Mouse (Mus musculus): ENCODE results near the gene Mlip.

The Mlip gene

GRCm38 (mm10) chr9:77175870-77176269 lies 176.9 kb downstream of the Mlip start:
- no peak for DNase-seq

GRCm38 (mm10) chr9:77172044-77172443 lies 180.7 kb downstream of the Mlip start:
- no peak for DNase-seq

DNA sequence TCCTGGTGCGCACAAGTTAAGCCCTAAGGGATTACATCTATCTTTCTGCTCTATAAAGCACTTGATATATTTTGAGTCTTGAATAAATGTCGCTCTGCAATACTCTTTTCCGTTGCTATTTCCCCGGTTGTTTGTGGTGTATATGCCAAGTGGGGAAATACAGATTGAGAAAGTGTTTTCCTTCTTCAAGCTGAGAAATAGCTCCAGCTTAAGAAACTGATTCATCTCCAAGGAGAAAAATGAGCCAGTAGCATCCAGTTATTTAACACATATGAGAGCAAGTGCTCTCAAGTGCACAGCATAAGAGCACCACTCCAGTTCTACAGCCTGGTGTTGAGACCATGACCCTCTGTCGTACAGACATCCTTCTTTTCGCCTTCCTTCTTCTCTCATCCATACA lies 186.9 kb downstream of the Mlip start:
- DNase-seq: no peak

- DNase-seq: no peak
These were observed 191.0 kb downstream of the Mlip start for GRCm38 (mm10) chr9:77161764-77162163.

DNA sequence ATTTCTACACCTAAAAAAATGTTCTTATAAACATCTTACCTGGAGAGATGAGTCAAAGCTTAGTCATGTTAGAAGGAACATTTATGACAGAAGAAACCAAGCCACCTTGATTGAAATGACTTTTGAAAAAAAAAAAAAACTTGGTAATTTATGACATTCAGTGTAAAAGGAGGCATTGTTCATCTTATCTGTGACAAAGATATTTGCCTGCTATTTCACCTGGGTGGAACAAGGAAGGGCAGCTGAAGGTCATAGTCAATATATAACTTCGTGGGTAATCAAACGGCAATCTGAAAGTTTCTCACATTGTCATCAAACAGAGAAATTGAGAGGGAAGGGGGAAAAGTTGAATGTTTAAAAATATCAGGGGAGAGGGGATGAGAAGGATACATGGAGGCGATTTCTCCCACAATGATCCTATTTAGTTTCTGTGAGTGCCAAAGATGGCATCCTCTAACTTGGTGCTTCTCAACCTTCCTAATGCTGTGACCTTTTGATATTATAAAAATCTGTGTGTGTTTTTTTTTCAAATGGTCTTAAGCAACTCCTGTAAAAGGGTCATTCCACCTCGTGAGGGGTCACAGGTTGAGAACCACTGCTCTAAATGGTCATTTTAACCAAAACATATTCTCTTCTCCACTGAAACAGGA lies 192.4 kb downstream of the Mlip start:
- DNase-seq: no peak

DNA sequence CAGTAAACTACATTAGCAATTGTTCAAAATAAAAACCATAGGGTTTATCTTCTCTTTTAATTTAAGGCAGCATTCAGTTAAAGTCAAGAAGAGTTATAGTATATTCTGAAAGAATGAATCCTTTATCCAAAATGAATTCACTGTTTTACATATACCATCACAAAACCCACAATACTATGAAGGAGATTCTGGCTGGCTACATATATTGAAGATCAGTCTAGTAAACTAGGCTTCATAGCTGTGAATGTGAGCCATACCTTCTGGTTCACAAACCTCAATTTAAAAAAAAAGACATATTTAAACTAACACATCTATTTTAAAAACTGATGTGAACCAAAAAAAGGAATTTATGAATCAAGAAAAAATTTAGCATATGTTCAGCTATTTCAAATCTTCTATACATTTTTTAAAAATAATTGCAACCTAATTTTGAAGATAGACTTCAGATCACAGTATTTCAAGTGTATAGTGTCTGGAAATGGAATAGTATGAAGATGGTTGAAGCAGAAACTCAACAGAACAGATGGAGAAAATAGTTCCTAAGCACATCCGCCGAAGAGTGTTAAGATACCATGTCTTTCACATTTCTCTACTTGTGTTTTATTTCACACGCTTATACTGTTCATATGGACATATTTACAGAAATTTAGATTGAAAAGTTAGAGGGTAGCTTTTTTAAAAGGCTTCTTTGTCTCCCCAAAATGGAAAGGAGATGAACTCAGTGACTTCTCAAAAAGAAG lies 204.1 kb downstream of the Mlip start:
- DNase-seq: no peak

- DNase-seq: no peak
These were observed 233.0 kb downstream of the Mlip start for GRCm38 (mm10) chr9:77119735-77120134.

GRCm38 (mm10) chr9:77096886-77097285 lies 255.9 kb downstream of the Mlip start:
- no peak for DNase-seq

DNA sequence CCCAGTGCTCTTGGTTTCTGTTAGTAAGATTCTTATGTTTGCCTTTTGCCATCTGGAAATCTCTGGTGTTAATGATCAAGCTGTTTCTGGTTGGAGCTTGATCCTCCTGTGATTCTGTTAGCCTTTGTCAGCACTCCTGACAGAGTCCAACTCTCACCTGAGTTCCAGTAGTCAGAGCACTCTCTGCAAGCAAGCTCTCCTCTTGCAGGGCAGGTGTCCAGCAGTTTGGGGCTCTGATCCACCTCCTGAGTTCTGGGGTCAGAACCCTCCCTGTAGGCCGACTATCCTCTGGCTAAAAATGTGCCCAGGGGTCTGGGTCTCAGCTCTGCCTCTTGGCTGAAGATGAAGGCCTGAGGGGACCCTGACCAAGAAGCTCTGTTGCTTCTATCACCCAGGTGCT lies 269.5 kb downstream of the Mlip start:
- peak; percentile 3 to 22 for DNase-seq

DNA sequence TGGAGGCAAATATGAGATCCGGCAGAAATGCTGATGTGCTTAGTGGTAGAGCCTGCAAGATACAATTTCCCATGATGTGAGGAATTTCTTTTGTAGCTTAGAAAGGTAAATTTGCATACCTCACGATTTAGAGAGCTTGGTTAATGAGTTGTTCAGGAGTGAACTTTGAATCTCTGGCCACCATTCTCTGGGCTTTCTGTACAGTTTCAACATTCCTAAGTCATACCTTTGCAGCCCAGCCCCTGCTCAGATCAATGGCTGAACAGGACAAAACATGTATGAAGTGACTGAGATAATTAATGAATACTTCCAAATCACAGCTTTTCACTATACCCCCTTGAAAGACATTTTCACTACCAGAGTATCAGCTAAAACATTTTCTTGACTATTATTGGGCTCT lies 281.1 kb downstream of the Mlip start:
- DNase-seq: peak in 1 of 2 experiments; percentile 4

DNA sequence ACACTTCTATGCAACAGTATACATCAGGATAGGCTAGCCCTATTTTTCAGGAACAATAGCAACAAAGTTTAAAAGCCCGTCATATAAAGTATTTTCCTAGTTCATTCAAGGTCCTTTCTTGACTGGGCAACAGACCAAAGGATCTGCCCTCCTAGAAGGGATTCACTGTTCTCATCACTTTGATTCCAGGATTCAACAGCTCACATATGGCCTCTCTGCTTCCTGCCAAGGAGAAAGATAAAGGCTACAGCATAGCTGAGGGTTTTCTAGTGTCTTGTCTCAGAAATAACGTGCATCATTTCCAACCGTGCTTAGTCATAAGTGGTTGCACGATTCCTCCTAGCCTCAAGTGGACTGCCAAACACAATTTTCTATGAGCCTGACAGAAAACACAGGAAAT lies 296.2 kb downstream of the Mlip start:
- DNase-seq: no peak

- no peak for DNase-seq
These were observed 298.2 kb downstream of the Mlip start for GRCm38 (mm10) chr9:77054426-77055193.

Data from kidney, postnatal 4 days (tissue).